Mouse (Mus musculus) embryonic facial prominence, embryonic 15.5 days (tissue): ENCODE measurements around the gene Cdc7. TPM values are rescaled to one million over a fixed set of nuclear protein-coding genes. Genes with fewer than 3 reads are reported as not detected.

Experiments used
- ATAC-seq: fragments of 200-750 bp; cut with Nextera tagmentation; 2 replicates; pipeline ENCODE4 v1.8.0; 2017; ENCODE audit warnings: low read depth, moderate TSS enrichment; ENCODE audit not compliant: insufficient number of reproducible peaks, low FRiP score, low TSS enrichment
- H3K27ac ChIP-seq: fragments of 300-500 bp; sonication (generic); replicated peaks from 2 replicates; pipeline ENCODE4 v1.5.1; 2015; ENCODE audit warnings: mild to moderate bottlenecking, inconsistent platforms
- H3K27me3 ChIP-seq: fragments of 300-500 bp; sonication (generic); 2 replicates; pipeline ENCODE4 v1.6.1; 2015; ENCODE audit warnings: inconsistent platforms
- H3K36me3 ChIP-seq: fragments of 300-500 bp; sonication (generic); 2 replicates; pipeline ENCODE4 v1.6.1; 2015; ENCODE audit warnings: mild to moderate bottlenecking, inconsistent platforms
- H3K4me1 ChIP-seq: fragments of 300-500 bp; sonication (generic); 2 replicates; pipeline ENCODE4 v1.6.1; 2015; ENCODE audit warnings: inconsistent platforms
- H3K4me2 ChIP-seq: fragments of 300-500 bp; sonication (generic); replicated peaks from 2 replicates; pipeline ENCODE4 v1.6.1; 2015; ENCODE audit warnings: mild to moderate bottlenecking, inconsistent platforms
- H3K4me3 ChIP-seq: fragments of 300-500 bp; sonication (generic); replicated peaks from 2 replicates; pipeline ENCODE4 v1.5.1; 2015; ENCODE audit warnings: mild to moderate bottlenecking, inconsistent platforms
- H3K9ac ChIP-seq: fragments of 300-500 bp; sonication (generic); 2 replicates; pipeline ENCODE4 v1.6.1; 2015; ENCODE audit warnings: inconsistent platforms
- H3K9me3 ChIP-seq: fragments of 300-500 bp; sonication (generic); replicated peaks from 2 replicates; pipeline ENCODE4 v1.6.1; 2016; ENCODE audit warnings: inconsistent platforms
- WGBS: fragments of 180-500 bp; shearing (Covaris S2); methylation state at CpG from one replicate; pipeline ENCODE4 v1.1.7; 2015; 5-methylcytosine and 5-hydroxymethylcytosine counted together
- polyA plus RNA-seq: library from polyadenylated mRNA; unstranded; fragments of >200 nt; fragmentation: Nextera tagmentation; extraction: Ambion mirVana; gene quantifications from 2 replicates; pipeline ENCODE4 v1.2.1, GENCODE M21; 2015

Gene Cdc7
- polyA plus RNA-seq, 1 experiment from 2014 or later: 38.3 TPM

DNA sequence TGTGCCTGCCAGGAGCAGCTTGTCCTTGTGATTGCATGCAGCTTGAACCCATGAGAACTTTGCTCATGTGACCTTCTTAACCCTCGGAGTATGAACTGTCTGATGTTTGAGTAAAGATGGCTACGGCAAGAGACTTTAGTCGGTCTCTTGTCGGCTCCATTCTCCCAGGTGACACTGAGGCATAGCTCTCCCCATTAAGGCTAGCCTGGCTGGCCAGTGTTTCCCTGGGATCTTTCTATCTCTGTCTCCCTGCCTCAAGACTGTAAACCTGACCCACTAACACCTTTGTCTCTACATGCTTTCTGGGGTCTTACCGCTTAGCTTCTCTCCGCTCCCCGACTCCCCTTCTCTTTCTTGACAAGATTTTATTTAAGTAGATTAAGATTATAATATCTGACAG lies 50.0 kb downstream of the Cdc7 start:
- no peak overlapping the region for H3K27ac ChIP-seq
- H3K36me3 ChIP-seq: no peaks in the 10 kb centered on the region
- H3K4me2 ChIP-seq: no peak overlapping the region
- H3K9ac ChIP-seq: no peak overlapping the region
- H3K9me3 ChIP-seq: no peaks in the 10 kb centered on the region
- no peak overlapping the region for H3K4me3 ChIP-seq
- no peak for ATAC-seq
- no peaks in the 10 kb centered on the region for H3K27me3 ChIP-seq
- 79% methylated on average over 7 of the region's 7 CpGs for whole genome bisulfite sequencing
- peaks cover 39% of the 10 kb centered on the region for H3K4me1 ChIP-seq

DNA sequence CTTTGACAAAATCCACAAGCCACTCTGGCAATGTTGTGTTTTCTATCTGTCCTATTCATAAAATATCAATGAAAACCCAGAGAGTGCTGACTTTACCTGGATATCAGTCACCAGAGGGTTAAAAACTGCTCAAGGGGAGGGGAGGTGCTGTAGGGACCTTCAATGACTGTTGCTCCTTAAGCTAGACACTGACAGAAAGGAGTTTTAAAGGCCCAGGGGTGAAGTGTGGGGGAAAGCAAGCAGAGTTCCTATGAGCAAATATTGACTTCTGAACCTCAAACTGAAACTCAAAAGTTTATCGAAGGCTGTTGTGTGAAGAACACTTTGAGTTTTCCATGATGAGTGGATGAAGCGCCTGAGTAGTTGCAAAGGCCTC lies 50.9 kb downstream of the Cdc7 start:
- Histone ChIP-seq H3K9me3 (no peaks in the 10 kb centered on the region), H3K27me3 (no peaks in the 10 kb centered on the region), H3K36me3 (no peaks in the 10 kb centered on the region), H3K4me3 (no peak overlapping the region), H3K4me2 (no peak overlapping the region), H3K4me1 (peaks cover 44% of the 10 kb centered on the region), H3K9ac (no peak overlapping the region), H3K27ac (0 out of 2 replicates have a peak overlapping the region, but pooled peaks have one; percentile 2)
- ATAC-seq: no peak
- 87% methylated on average over 2 of the region's 2 CpGs for WGBS

- H3K4me3 ChIP-seq: no peak overlapping the region
- H3K27ac ChIP-seq: no peak overlapping the region
- no peak for ATAC-seq
- H3K9me3 ChIP-seq: no peaks in the 10 kb centered on the region
- no peaks in the 10 kb centered on the region for H3K36me3 ChIP-seq
- no peak overlapping the region for H3K9ac ChIP-seq
- H3K4me2 ChIP-seq: no peak overlapping the region
- 25% methylated on average over 10 of the region's 10 CpGs for WGBS
- H3K4me1 ChIP-seq: peaks cover 49% of the 10 kb centered on the region
- no peaks in the 10 kb centered on the region for H3K27me3 ChIP-seq
Measured at GRCm38 (mm10) chr5:107015422-107016081, 51.4 kb downstream of the Cdc7 start.

GRCm38 (mm10) chr5:107016538-107016937 lies 52.4 kb downstream of the Cdc7 start:
- Histone ChIP-seq H3K27me3 (no peaks in the 10 kb centered on the region), H3K4me2 (no peak overlapping the region), H3K36me3 (no peaks in the 10 kb centered on the region), H3K27ac (no peak overlapping the region), H3K4me3 (no peak overlapping the region), H3K9ac (no peak overlapping the region), H3K9me3 (no peaks in the 10 kb centered on the region), H3K4me1 (peaks cover 50% of the 10 kb centered on the region)
- 63% methylated on average over 4 of the region's 4 CpGs for WGBS
- ATAC-seq: no peak

DNA sequence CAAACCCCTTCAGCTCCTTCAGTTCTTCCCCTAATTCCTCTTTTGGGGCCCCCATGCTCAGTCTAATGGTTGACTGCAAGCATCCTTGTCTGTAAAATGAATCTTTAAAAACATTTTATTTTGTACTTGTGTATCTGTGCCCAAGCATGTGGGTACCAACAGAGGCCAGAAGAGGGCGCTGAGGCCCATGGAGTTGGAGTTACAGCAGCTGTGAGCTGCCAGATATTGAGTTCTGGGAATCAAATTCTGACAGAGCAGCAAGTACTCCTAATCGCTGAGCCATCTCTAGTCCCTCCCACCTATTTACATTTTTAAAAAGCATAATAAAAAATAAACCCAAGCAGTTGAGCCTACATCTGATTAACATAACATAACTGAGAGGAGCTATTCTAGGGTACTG lies 53.4 kb downstream of the Cdc7 start:
- Histone ChIP-seq H3K4me3 (no peak overlapping the region), H3K4me1 (peaks cover 41% of the 10 kb centered on the region), H3K27ac (no peak overlapping the region), H3K27me3 (no peaks in the 10 kb centered on the region), H3K4me2 (no peak overlapping the region), H3K36me3 (no peaks in the 10 kb centered on the region), H3K9ac (no peak overlapping the region), H3K9me3 (no peaks in the 10 kb centered on the region)
- WGBS: 68% methylated on average over 2 of the region's 2 CpGs
- ATAC-seq: no peak

- Histone ChIP-seq H3K27me3 (no peaks in the 10 kb centered on the region), H3K27ac (0 out of 2 replicates have a peak overlapping the region, but pooled peaks have one; percentile 24), H3K4me3 (no peak overlapping the region), H3K4me1 (peaks cover 36% of the 10 kb centered on the region), H3K36me3 (no peaks in the 10 kb centered on the region), H3K9me3 (no peaks in the 10 kb centered on the region), H3K9ac (no peak overlapping the region), H3K4me2 (no peak overlapping the region)
- 36% methylated on average over 5 of the region's 5 CpGs for WGBS
- ATAC-seq: no peak
Measured at GRCm38 (mm10) chr5:107019057-107019456, 54.9 kb downstream of the Cdc7 start.

- Histone ChIP-seq H3K4me3 (no peak overlapping the region), H3K4me1 (peaks cover 36% of the 10 kb centered on the region), H3K27ac (peak overlapping the region; percentile 85), H3K9ac (no peak overlapping the region), H3K36me3 (no peaks in the 10 kb centered on the region), H3K27me3 (no peaks in the 10 kb centered on the region), H3K4me2 (no peak overlapping the region), H3K9me3 (no peaks in the 10 kb centered on the region)
- peak; percentile 83 for ATAC-seq
- WGBS: 28% methylated on average over 6 of the region's 6 CpGs
Measured at GRCm38 (mm10) chr5:107019904-107020303, 55.8 kb downstream of the Cdc7 start.

- H3K4me3 ChIP-seq: no peak overlapping the region
- peaks cover 37% of the 10 kb centered on the region for H3K4me1 ChIP-seq
- H3K9me3 ChIP-seq: no peaks in the 10 kb centered on the region
- no peaks in the 10 kb centered on the region for H3K27me3 ChIP-seq
- WGBS: 51% methylated on average over 7 of the region's 7 CpGs
- H3K9ac ChIP-seq: no peak overlapping the region
- H3K27ac ChIP-seq: peak overlapping the region; percentile 85
- ATAC-seq: no peak
- no peak overlapping the region for H3K4me2 ChIP-seq
- H3K36me3 ChIP-seq: no peaks in the 10 kb centered on the region
Measured at GRCm38 (mm10) chr5:107020366-107020765, 56.2 kb downstream of the Cdc7 start.

- H3K4me1 ChIP-seq: peaks cover 39% of the 10 kb centered on the region
- H3K9me3 ChIP-seq: no peaks in the 10 kb centered on the region
- H3K27me3 ChIP-seq: no peaks in the 10 kb centered on the region
- H3K9ac ChIP-seq: no peak overlapping the region
- H3K27ac ChIP-seq: peak overlapping the region; percentile 85; the same call in 1 of the 2 replicates
- no peaks in the 10 kb centered on the region for H3K36me3 ChIP-seq
- no peak overlapping the region for H3K4me3 ChIP-seq
- no peak for ATAC-seq
- 91% methylated on average over 14 of the region's 14 CpGs for WGBS
- H3K4me2 ChIP-seq: no peak overlapping the region
Measured at GRCm38 (mm10) chr5:107021291-107022063, 57.4 kb downstream of the Cdc7 start.

- no peak for ATAC-seq
- no peaks in the 10 kb centered on the region for H3K9me3 ChIP-seq
- H3K4me2 ChIP-seq: no peak overlapping the region
- H3K4me1 ChIP-seq: peaks cover 39% of the 10 kb centered on the region
- no peaks in the 10 kb centered on the region for H3K27me3 ChIP-seq
- 95% methylated on average over 3 of the region's 3 CpGs for WGBS
- H3K36me3 ChIP-seq: no peaks in the 10 kb centered on the region
- no peak overlapping the region for H3K9ac ChIP-seq
- H3K4me3 ChIP-seq: no peak overlapping the region
- no peak overlapping the region for H3K27ac ChIP-seq
Measured at GRCm38 (mm10) chr5:107022064-107022428, 57.9 kb downstream of the Cdc7 start.

DNA sequence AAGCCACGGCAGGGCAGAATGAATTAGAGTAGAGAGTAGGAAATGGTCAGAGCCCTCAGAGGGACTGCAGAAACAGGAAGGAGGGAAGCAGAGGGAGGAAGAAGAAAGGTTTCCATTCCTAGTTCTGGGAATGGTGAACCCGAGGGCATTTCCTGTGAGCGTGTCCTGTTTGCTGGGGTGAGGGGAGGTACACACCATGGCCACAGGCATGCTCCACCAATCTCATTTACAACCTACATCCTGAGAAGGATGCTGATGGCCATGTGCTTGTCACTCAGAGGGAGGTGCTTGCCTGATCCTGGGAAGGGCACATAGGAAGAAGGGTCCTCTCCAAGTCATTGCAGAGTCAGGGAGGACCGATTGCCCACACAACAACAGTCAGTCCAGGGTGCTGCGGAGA lies 59.8 kb downstream of the Cdc7 start:
- 46% methylated on average over 5 of the region's 5 CpGs for WGBS
- no peak overlapping the region for H3K4me2 ChIP-seq

More for the DNA sequence above, 59.8 kb downstream of the Cdc7 start:
- Histone ChIP-seq H3K9ac (no peak overlapping the region), H3K9me3 (no peaks in the 10 kb centered on the region), H3K27me3 (no peaks in the 10 kb centered on the region), H3K36me3 (no peaks in the 10 kb centered on the region), H3K4me3 (no peak overlapping the region), H3K27ac (0 out of 2 replicates have a peak overlapping the region, but pooled peaks have one; percentile 48), H3K4me1 (peaks cover 39% of the 10 kb centered on the region)
- no peak for ATAC-seq
